Mouse (Mus musculus) cerebellum, adult 2 months (tissue): ENCODE data around the gene 4930435E12Rik.

Experiments
- CTCF ChIP-seq: fragments of 200-500 bp; IDR thresholded peaks from 2 replicates; pipeline ENCODE4 v1.5.1; 2011; ENCODE audit warnings: low read depth, mild to moderate bottlenecking, control low read depth, low read length, moderate library complexity, borderline replicate concordance; ENCODE audit not compliant: insufficient read depth
- POLR2A ChIP-seq: fragments of 200-500 bp; IDR thresholded peaks from 2 replicates; pipeline ENCODE4 v1.6.1; 2011; ENCODE audit warnings: low read length, control low read depth, borderline replicate concordance; ENCODE audit not compliant: insufficient read depth

DNA sequence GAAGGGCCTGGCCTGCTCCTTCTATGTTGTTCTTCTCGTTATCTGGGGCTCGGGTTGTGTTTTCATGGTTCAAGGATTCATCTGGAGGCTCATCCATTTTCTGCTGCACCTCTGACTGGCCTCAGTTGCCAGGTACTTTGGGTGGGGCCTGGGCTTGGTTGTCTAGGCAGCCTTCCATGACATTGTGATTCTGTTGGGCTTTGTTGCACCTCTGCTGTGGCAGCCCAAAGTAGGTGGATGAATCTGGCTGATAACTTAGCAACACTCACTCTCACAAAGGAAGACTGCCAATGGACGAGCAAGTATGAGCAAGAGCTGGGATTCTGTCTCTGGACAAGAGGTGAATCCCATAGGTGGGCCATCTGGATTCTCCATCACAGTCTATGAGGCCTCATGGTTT lies at the start of gene 4930435E12Rik:
- TF ChIP-seq CTCF (no peak), POLR2A (no peak)
